Mouse (Mus musculus) ovary, postnatal 36 days (tissue): ENCODE results near the gene Tnfsf13.

Source experiments
- DNase-seq: peaks from one replicate; pipeline ENCODE4 v3.0.0; 2022; ENCODE audit warnings: low spot score, mixed read lengths

Gene Tnfsf13

GRCm38 (mm10) chr11:69680136-69680855 is 5.3 kb downstream of the Tnfsf13 start:
- DNase-seq = no peak

- DNase-seq = no peak
Measured at GRCm38 (mm10) chr11:69679144-69679543, 6.4 kb downstream of the Tnfsf13 start.

GRCm38 (mm10) chr11:69672211-69672706 is 13.3 kb downstream of the Tnfsf13 start, which contains the start of gene Eif4a1:
Gene Eif4a1, minus strand, starts transcription at chr11:69672423.
- DNase-seq = peak; percentile 100

- no peak for DNase-seq
Measured at GRCm38 (mm10) chr11:69671726-69672124, 13.9 kb downstream of the Tnfsf13 start.

GRCm38 (mm10) chr11:69670786-69671725 is 14.5 kb downstream of the Tnfsf13 start:
- peak; percentile 93 for DNase-seq

- no peak for DNase-seq
Measured at GRCm38 (mm10) chr11:69666665-69667005, 18.9 kb downstream of the Tnfsf13 start.

- peak; percentile 20 for DNase-seq
Measured at GRCm38 (mm10) chr11:69665961-69666664, 19.5 kb downstream of the Tnfsf13 start, which contains the start of gene Cd68. Gene Cd68, minus strand, starts transcription at chr11:69666153.

GRCm38 (mm10) chr11:69665457-69665960 is 20.1 kb downstream of the Tnfsf13 start:
- DNase-seq = no peak

- no peak for DNase-seq
Measured at GRCm38 (mm10) chr11:69664841-69665240, 20.7 kb downstream of the Tnfsf13 start.

- no peak for DNase-seq
Measured at GRCm38 (mm10) chr11:69663795-69664194, 21.8 kb downstream of the Tnfsf13 start.

- DNase-seq = peak; percentile 32
Measured at GRCm38 (mm10) chr11:69662967-69663671, 22.5 kb downstream of the Tnfsf13 start.

GRCm38 (mm10) chr11:69662213-69662966 is 23.2 kb downstream of the Tnfsf13 start, which contains the start of gene Mpdu1:
Gene Mpdu1, minus strand, starts transcription at chr11:69662642.
- peak; percentile 94 for DNase-seq

- DNase-seq = peak; percentile 62
Measured at GRCm38 (mm10) chr11:69661221-69661881, 24.2 kb downstream of the Tnfsf13 start.

GRCm38 (mm10) chr11:69657462-69657881 is 28.1 kb downstream of the Tnfsf13 start:
- no peak for DNase-seq

- peak; percentile 23 for DNase-seq
Measured at GRCm38 (mm10) chr11:69656617-69657461, 28.7 kb downstream of the Tnfsf13 start.

- no peak for DNase-seq
Measured at GRCm38 (mm10) chr11:69656065-69656455, 29.5 kb downstream of the Tnfsf13 start.

GRCm38 (mm10) chr11:69655264-69656064 is 30.1 kb downstream of the Tnfsf13 start, which contains the start of gene Sox15:
Gene Sox15, plus strand, starts transcription at chr11:69655314.
- peak; percentile 72 for DNase-seq

- DNase-seq = peak; percentile 19
Measured at GRCm38 (mm10) chr11:69654760-69655159, 30.8 kb downstream of the Tnfsf13 start.
